In genomic region chr15:83847512-83847911, GRCm38 (mm10) we compare ENCODE assay signal across 12 mouse cellular contexts.
A peak's percentile ranks its signal among the peaks of the same experiment; 100 is the strongest.
DNase-seq lines count a peak whose midpoint lies in the region; ATAC-seq and TF ChIP-seq lines count a peak whose summit lies in the region.
"Had no signal": no experiment of that assay in that cellular context is flagged by ENCODE, and none has a peak within 500 bp of the region (broad histone marks: within the 10 kb centered on the region; RNA-seq: fewer than 3 reads in every experiment).

No protein-coding gene starts in this region.

- H3K27me3 ChIP-seq in forebrain, embryonic 12.5 days: 0 out of 2 replicates have a peak, but pooled peaks cover under 1% of the 10 kb centered on the region
- no peaks in the 10 kb centered on the region for H3K27me3 ChIP-seq in hindbrain, embryonic 14.5 days (ENCODE audit: control insufficient read depth, insufficient read depth, low read length)
- no peaks in the 10 kb centered on the region for H3K27me3 ChIP-seq in neural tube, embryonic 14.5 days (ENCODE audit: control insufficient read depth, insufficient read depth, low read length)
- no peaks in the 10 kb centered on the region for H3K27me3 ChIP-seq in kidney, adult 2 months (replicated peaks; ENCODE audit: control insufficient read depth, insufficient read depth, low read length)

- 84% methylated on average over 4 of the region's 4 CpGs for WGBS in forebrain, embryonic 12.5 days
- 70% methylated on average over 4 of the region's 4 CpGs for WGBS in hindbrain, embryonic 14.5 days
- WGBS in neural tube, embryonic 14.5 days: 71% methylated on average over 4 of the region's 4 CpGs
- WGBS in kidney, adult 2 months: 72% methylated on average over 4 of the region's 4 CpGs

- peak; percentile 47 for DNase-seq in layer of hippocampus, adult 9-11 months
- no peak for DNase-seq in layer of hippocampus, postnatal 14 days (ENCODE audit: low spot score in 2 of 2)
- DNase-seq in hindbrain, embryonic 14.5 days (ENCODE audit: low spot score): no peak
- DNase-seq in kidney, adult 2 months: no peak
- no peak for DNase-seq in testis, postnatal 10 days (ENCODE audit: low spot score)
- no peak for DNase-seq in adrenal gland, adult 8-10 months
- DNase-seq: cerebellum, adult 18-20 months; lung, embryonic 14.5 days had no signal

- TF ChIP-seq CTCF in kidney, adult 2 months (conservative IDR thresholded peaks at IDR 0.05; ENCODE audit: insufficient read depth, insufficient read length, low read depth, low read length): no peak

- no peak overlapping the region for H3K4me3 ChIP-seq in forebrain, embryonic 12.5 days (replicated peaks)
- no peak overlapping the region for H3K4me3 ChIP-seq in hindbrain, embryonic 14.5 days (replicated peaks; ENCODE audit: low read length)
- H3K4me3 ChIP-seq in neural tube, embryonic 14.5 days (ENCODE audit: low read depth, low read length): no peak overlapping the region
- no peak overlapping the region for H3K4me3 ChIP-seq in kidney, adult 2 months (ENCODE audit: insufficient read depth, low read depth, low read length)
- H3K4me3 ChIP-seq: heart, embryonic 13.5 days had no signal

- H3K36me3 ChIP-seq in forebrain, embryonic 12.5 days (replicated peaks): no peaks in the 10 kb centered on the region
- no peaks in the 10 kb centered on the region for H3K36me3 ChIP-seq in hindbrain, embryonic 14.5 days (replicated peaks; ENCODE audit: control insufficient read depth, insufficient read depth)
- no peaks in the 10 kb centered on the region for H3K36me3 ChIP-seq in neural tube, embryonic 14.5 days (ENCODE audit: control insufficient read depth, insufficient read depth, low read length)
- no peaks in the 10 kb centered on the region for H3K36me3 ChIP-seq in kidney, adult 2 months (ENCODE audit: control insufficient read depth, insufficient read depth, low read length)
- H3K36me3 ChIP-seq: heart, embryonic 13.5 days had no signal

- no peak overlapping the region for H3K9ac ChIP-seq in forebrain, embryonic 12.5 days
- no peak overlapping the region for H3K9ac ChIP-seq in hindbrain, embryonic 14.5 days
- H3K9ac ChIP-seq in neural tube, embryonic 14.5 days (replicated peaks; ENCODE audit: low read depth, low read length): 0 out of 2 replicates have a peak overlapping the region, but pooled peaks have one; percentile 16
- H3K9ac ChIP-seq: heart, embryonic 13.5 days; lung, embryonic 14.5 days had no signal

- H3K4me1 ChIP-seq in forebrain, embryonic 12.5 days: peaks cover 59% of the 10 kb centered on the region
- H3K4me1 ChIP-seq in hindbrain, embryonic 14.5 days (replicated peaks; ENCODE audit: control insufficient read depth, insufficient read depth, low read length): peaks cover 41% of the 10 kb centered on the region
- H3K4me1 ChIP-seq in neural tube, embryonic 14.5 days (ENCODE audit: control insufficient read depth, insufficient read depth, low read length): peaks cover 18% of the 10 kb centered on the region
- H3K4me1 ChIP-seq in kidney, adult 2 months (ENCODE audit: control insufficient read depth, insufficient read depth, low read length): no peaks in the 10 kb centered on the region
- H3K4me1 ChIP-seq: heart, embryonic 13.5 days had no signal

- no peak for TF ChIP-seq POLR2A in kidney, adult 2 months (IDR thresholded peaks at IDR 0.05; ENCODE audit: low read depth, low read length)

- H3K9me3 ChIP-seq in forebrain, embryonic 12.5 days: no peaks in the 10 kb centered on the region
- H3K9me3 ChIP-seq in hindbrain, embryonic 14.5 days (ENCODE audit: control insufficient read depth, low read length): no peaks in the 10 kb centered on the region
- H3K9me3 ChIP-seq in neural tube, embryonic 14.5 days (ENCODE audit: control insufficient read depth, low read length): no peaks in the 10 kb centered on the region
- H3K9me3 ChIP-seq: heart, embryonic 13.5 days had no signal

- no peak for ATAC-seq in forebrain, embryonic 12.5 days (ENCODE audit: low FRiP score)
- no peak for ATAC-seq in hindbrain, embryonic 14.5 days (ENCODE audit: low FRiP score)
- no peak for ATAC-seq in neural tube, embryonic 14.5 days (ENCODE audit: low read depth)

- peak overlapping the region; percentile 5; the same call in 1 of the 2 replicates for H3K27ac ChIP-seq in forebrain, embryonic 12.5 days
- peak overlapping the region; percentile 50 for H3K27ac ChIP-seq in hindbrain, embryonic 14.5 days
- peak overlapping the region; percentile 57; the same call in 1 of the 2 replicates for H3K27ac ChIP-seq in neural tube, embryonic 14.5 days (ENCODE audit: low read depth, low read length)
- no peak overlapping the region for H3K27ac ChIP-seq in kidney, adult 2 months (ENCODE audit: insufficient read depth, low read depth, low read length)
- H3K27ac ChIP-seq: heart, embryonic 13.5 days; macrophage had no signal

- H3K4me2 ChIP-seq in forebrain, embryonic 12.5 days: no peak overlapping the region
- no peak overlapping the region for H3K4me2 ChIP-seq in hindbrain, embryonic 14.5 days (replicated peaks)
- H3K4me2 ChIP-seq in neural tube, embryonic 14.5 days (ENCODE audit: low read depth, low read length): no peak overlapping the region
- H3K4me2 ChIP-seq: heart, embryonic 13.5 days; lung, embryonic 14.5 days had no signal
